Mouse (Mus musculus): ENCODE data around the gene Ndufv3. TPM values are rescaled to one million over a fixed set of nuclear protein-coding genes. Genes with fewer than 3 reads are reported as not detected.

The Ndufv3 gene
- total and polyA plus RNA-seq, 3 experiments, result 158 to 1,046 (median 189) TPM

DNA sequence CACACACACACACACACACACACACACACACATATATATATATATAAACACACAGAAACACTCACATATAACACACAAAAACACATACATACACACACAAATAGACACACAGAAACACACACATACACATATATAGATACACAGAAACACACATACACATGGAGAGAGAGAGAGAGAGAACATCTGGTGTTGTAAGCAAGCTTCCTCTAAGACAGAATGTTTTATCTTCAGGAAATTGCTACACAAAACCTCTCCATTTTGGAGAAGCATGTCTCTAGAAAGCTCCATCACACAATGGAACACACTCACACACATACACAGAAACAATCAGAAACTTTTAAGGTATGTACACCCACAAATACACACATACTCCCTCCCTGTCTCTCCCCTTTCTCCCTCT, 28.6 kb upstream of the Ndufv3 start:
- Histone ChIP-seq H3K27ac (ENCODE audit: control insufficient read depth, low read depth, low read length) (no peak overlapping the region), H3K27me3 (ENCODE audit: control insufficient read depth in 1 of 2, insufficient read depth in 2 of 2, low read length in 2 of 2) (peaks cover 0 to 5% of the 10 kb centered on the region in 2 experiments; a peak in 1 of 4 replicates), H3K9me3 (replicated peaks; ENCODE audit: insufficient read depth, low read length) (no peaks in the 10 kb centered on the region), H3K4me3 (ENCODE audit: control insufficient read depth in 1 of 2, insufficient read depth in 1 of 2, low read depth in 2 of 2, low read length in 2 of 2) (no peak overlapping the region), H3K79me2 (ENCODE audit: control insufficient read depth, insufficient read depth, low read length, poor library complexity) (no peaks in the 10 kb centered on the region), H3K9ac (ENCODE audit: control insufficient read depth, low read depth, low read length, poor library complexity, severe bottlenecking) (no peak overlapping the region), H3K36me3 (ENCODE audit: control insufficient read depth in 1 of 2, insufficient read depth in 2 of 2, low read length in 2 of 2) (no peaks in the 10 kb centered on the region), H3K4me1 (ENCODE audit: control insufficient read depth in 1 of 2, insufficient read depth in 2 of 2, low read length in 2 of 2) (no peaks in the 10 kb centered on the region)
- TF ChIP-seq E2F4 (IDR thresholded peaks at IDR 0.05; ENCODE audit: borderline replicate concordance, low read depth, low read length) (no peak), NELFE (IDR thresholded peaks at IDR 0.05; ENCODE audit: low read depth, low read length) (no peak), SMC3 (IDR thresholded peaks at IDR 0.05; ENCODE audit: low read depth, low read length) (no peak), ZC3H11A (IDR thresholded peaks at IDR 0.05; ENCODE audit: low read depth, low read length) (no peak), SIN3A (IDR thresholded peaks at IDR 0.05; ENCODE audit: low read length) (no peak), JUND (IDR thresholded peaks at IDR 0.05; ENCODE audit: low read depth, low read length) (no peak), HCFC1 (IDR thresholded peaks at IDR 0.05; ENCODE audit: low read depth, low read length) (no peak), ZKSCAN1 (IDR thresholded peaks at IDR 0.05; ENCODE audit: low read depth, low read length) (no peak), NRF1 (IDR thresholded peaks at IDR 0.05; ENCODE audit: insufficient read depth, low read depth, low read length, poor library complexity, severe bottlenecking) (no peak), RAD21 (IDR thresholded peaks at IDR 0.05; ENCODE audit: low read depth, low read length) (no peak), ETS1 (IDR thresholded peaks at IDR 0.05; ENCODE audit: low read depth, low read length) (no peak), USF2 (IDR thresholded peaks at IDR 0.05; ENCODE audit: borderline replicate concordance in 1 of 2, insufficient read depth in 1 of 2, low read depth in 1 of 2, low read length in 2 of 2) (no peak), MAFK (IDR thresholded peaks at IDR 0.05; ENCODE audit: borderline replicate concordance, low read depth, low read length) (no peak), MAZ (IDR thresholded peaks at IDR 0.05; ENCODE audit: low read depth, low read length) (no peak)
- no peak for DNase-seq (ENCODE audit: low read depth, low spot score)

DNA sequence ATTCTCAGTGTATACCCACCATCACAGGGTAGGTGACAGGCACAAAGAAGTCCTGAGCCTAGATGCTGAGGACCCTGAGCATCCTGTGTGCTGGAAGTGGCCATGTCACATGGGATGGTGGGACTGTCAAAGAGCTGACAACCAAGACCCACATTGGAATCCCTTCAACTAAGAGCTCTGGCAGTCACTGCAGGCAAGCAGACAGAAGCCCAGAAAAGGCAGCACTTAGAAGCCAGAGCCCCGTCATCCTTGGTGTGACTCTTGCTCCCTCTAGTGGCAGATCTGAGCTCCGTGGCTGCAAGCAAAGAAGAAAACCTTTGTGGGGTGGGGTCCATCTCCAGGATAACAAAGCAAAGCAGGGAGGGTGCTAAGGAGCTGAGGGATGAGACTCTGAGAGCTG, 27.5 kb upstream of the Ndufv3 start:
- Histone ChIP-seq H3K9ac (ENCODE audit: control insufficient read depth, low read depth, low read length, poor library complexity, severe bottlenecking) (no peak overlapping the region), H3K9me3 (replicated peaks; ENCODE audit: insufficient read depth, low read length) (no peaks in the 10 kb centered on the region), H3K36me3 (ENCODE audit: control insufficient read depth in 1 of 2, insufficient read depth in 2 of 2, low read length in 2 of 2) (no peaks in the 10 kb centered on the region), H3K27me3 (ENCODE audit: control insufficient read depth in 1 of 2, insufficient read depth in 2 of 2, low read length in 2 of 2) (peaks cover 0 to under 1% of the 10 kb centered on the region in 2 experiments; a peak in 1 of 4 replicates), H3K4me3 (ENCODE audit: control insufficient read depth in 1 of 2, insufficient read depth in 1 of 2, low read depth in 2 of 2, low read length in 2 of 2) (no peak overlapping the region), H3K27ac (ENCODE audit: control insufficient read depth, low read depth, low read length) (no peak overlapping the region), H3K4me1 (ENCODE audit: control insufficient read depth in 1 of 2, insufficient read depth in 2 of 2, low read length in 2 of 2) (no peaks in the 10 kb centered on the region), H3K79me2 (ENCODE audit: control insufficient read depth, insufficient read depth, low read length, poor library complexity) (no peaks in the 10 kb centered on the region)
- TF ChIP-seq NRF1 (IDR thresholded peaks at IDR 0.05; ENCODE audit: insufficient read depth, low read depth, low read length, poor library complexity, severe bottlenecking), result no peak
- no peak for TF ChIP-seq UBTF (IDR thresholded peaks at IDR 0.05; ENCODE audit: borderline replicate concordance, insufficient read depth, low read depth, low read length)
- TF ChIP-seq ZC3H11A (IDR thresholded peaks at IDR 0.05; ENCODE audit: low read depth, low read length), result peak; percentile 81
- TF ChIP-seq GABPA (IDR thresholded peaks at IDR 0.05; ENCODE audit: low read depth, low read length), result no peak
- no peak for TF ChIP-seq POLR2AphosphoS2 (IDR thresholded peaks at IDR 0.05; ENCODE audit: low read length)
- TF ChIP-seq TCF12 (IDR thresholded peaks at IDR 0.05; ENCODE audit: low read depth, low read length), result no peak
- TF ChIP-seq RAD21 (IDR thresholded peaks at IDR 0.05; ENCODE audit: low read depth, low read length), result peak; percentile 93
- TF ChIP-seq CTCF (IDR thresholded peaks at IDR 0.05 in 2 of 3, conservative IDR thresholded peaks at IDR 0.05 in 1 of 3; ENCODE audit: control insufficient read depth in 1 of 3, insufficient read depth in 1 of 3, low read depth in 2 of 3, low read length in 3 of 3, poor library complexity in 1 of 3, severe bottlenecking in 1 of 3), result peak; percentile 93 to 96 (median 95)
- TF ChIP-seq SMC3 (IDR thresholded peaks at IDR 0.05; ENCODE audit: low read depth, low read length), result peak; percentile 87
- no peak for TF ChIP-seq POLR2AphosphoS5 (IDR thresholded peaks at IDR 0.05; ENCODE audit: borderline replicate concordance, low read depth, low read length)
- no peak for TF ChIP-seq MXI1 (IDR thresholded peaks at IDR 0.05; ENCODE audit: low read depth, low read length)
- no peak for TF ChIP-seq MYC (IDR thresholded peaks at IDR 0.05; ENCODE audit: low read depth, low read length)
- no peak for TF ChIP-seq ZMIZ1 (IDR thresholded peaks at IDR 0.05; ENCODE audit: low read depth, low read length)
- TF ChIP-seq MYB (IDR thresholded peaks at IDR 0.05; ENCODE audit: low read depth, low read length), result no peak
- TF ChIP-seq MAFK (IDR thresholded peaks at IDR 0.05; ENCODE audit: borderline replicate concordance, low read depth, low read length), result no peak
- TF ChIP-seq SIN3A (IDR thresholded peaks at IDR 0.05; ENCODE audit: low read length), result peak; percentile 49
- TF ChIP-seq USF2 (IDR thresholded peaks at IDR 0.05; ENCODE audit: borderline replicate concordance in 1 of 2, insufficient read depth in 1 of 2, low read depth in 1 of 2, low read length in 2 of 2), result no peak
- no peak for TF ChIP-seq HCFC1 (IDR thresholded peaks at IDR 0.05; ENCODE audit: low read depth, low read length)
- TF ChIP-seq E2F4 (IDR thresholded peaks at IDR 0.05; ENCODE audit: borderline replicate concordance, low read depth, low read length), result no peak
- no peak for TF ChIP-seq BHLHE40 (IDR thresholded peaks at IDR 0.05; ENCODE audit: borderline replicate concordance, low read depth, low read length)
- TF ChIP-seq KAT2A (conservative IDR thresholded peaks at IDR 0.05; ENCODE audit: low read depth, low read length), result no peak
- no peak for TF ChIP-seq JUND (IDR thresholded peaks at IDR 0.05; ENCODE audit: low read depth, low read length)
- TF ChIP-seq ZNF384 (IDR thresholded peaks at IDR 0.05; ENCODE audit: low read depth, low read length), result 0 out of 2 replicates have a peak, but pooled peaks have one; percentile 13
- no peak for TF ChIP-seq USF1 (IDR thresholded peaks at IDR 0.05; ENCODE audit: low read depth, low read length)
- DNase-seq (ENCODE audit: low read depth, low spot score), result peak; percentile 78

Measured in MEL (cell line).